Mouse (Mus musculus) heart, postnatal 0 days (tissue): Measurements from ENCODE around the gene Ppp2r5d. TPM values are rescaled to one million over a fixed set of nuclear protein-coding genes. Genes with fewer than 3 reads are reported as not detected.
A peak's percentile ranks its signal among the peaks of the same experiment; 100 is the strongest.

Experiments
- ATAC-seq: fragments of 200-750 bp; cut with Nextera tagmentation; 2 replicates; pipeline ENCODE4 v1.8.0; 2017; ENCODE audit warnings: low read depth, moderate number of reproducible peaks, moderate library complexity; ENCODE audit not compliant: insufficient read depth
- DNase-seq: peaks from one replicate; pipeline ENCODE4 v3.0.0-alpha.2; 2016; ENCODE audit warnings: low spot score
- H3K27ac ChIP-seq: fragments of 300-500 bp; sonication (generic); 2 replicates; pipeline ENCODE4 v1.5.1; 2014; ENCODE audit warnings: low read depth, mild to moderate bottlenecking
- H3K27me3 ChIP-seq: fragments of 300-500 bp; sonication (generic); 2 replicates; pipeline ENCODE4 v1.6.1; 2014; ENCODE audit warnings: low read length, mixed read lengths; ENCODE audit not compliant: control insufficient read depth, insufficient read depth
- H3K36me3 ChIP-seq: fragments of 300-500 bp; sonication (generic); replicated peaks from 2 replicates; pipeline ENCODE4 v1.6.1; 2014; ENCODE audit warnings: low read length, mixed read lengths; ENCODE audit not compliant: control insufficient read depth, insufficient read depth
- H3K4me1 ChIP-seq: fragments of 300-500 bp; sonication (generic); 2 replicates; pipeline ENCODE4 v1.6.1; 2014; ENCODE audit warnings: antibody characterized with exemption; ENCODE audit not compliant: control insufficient read depth, insufficient read depth
- H3K4me2 ChIP-seq: fragments of 300-500 bp; sonication (generic); 2 replicates; pipeline ENCODE4 v1.6.1; 2014; ENCODE audit warnings: low read depth, mild to moderate bottlenecking, low read length, moderate library complexity
- H3K4me3 ChIP-seq: fragments of 300-500 bp; sonication (generic); 2 replicates; pipeline ENCODE4 v1.5.1; 2014; ENCODE audit warnings: low read depth, low read length
- H3K9ac ChIP-seq: fragments of 300-500 bp; sonication (generic); replicated peaks from 2 replicates; pipeline ENCODE4 v1.6.1; 2014; ENCODE audit warnings: low read depth, low read length, mixed read lengths
- H3K9me3 ChIP-seq: fragments of 300-500 bp; sonication (generic); replicated peaks from 2 replicates; pipeline ENCODE4 v1.6.1; 2016; ENCODE audit warnings: low read length; ENCODE audit not compliant: control insufficient read depth
- CTCF ChIP-seq: IDR thresholded peaks from 2 replicates; pipeline ENCODE4 v1.5.1; 2016; ENCODE audit warnings: antibody characterized with exemption, control low read depth, low read depth
- EP300 ChIP-seq: IDR thresholded peaks from 2 replicates; pipeline ENCODE4 v1.6.1; 2016; ENCODE audit warnings: antibody characterized with exemption, low read depth
- WGBS: fragments of 180-500 bp; shearing (Covaris S2); extraction: QIAGEN DNeasy Blood & Tissue Kit; methylation state at CpG from one replicate; pipeline ENCODE4 v1.1.7; 2014; 5-methylcytosine and 5-hydroxymethylcytosine counted together
- polyA plus RNA-seq: library from polyadenylated mRNA; unstranded; fragments of >200 nt; fragmentation: Nextera tagmentation; extraction: Ambion mirVana; gene quantifications from 2 replicates; pipeline ENCODE4 v1.2.1, GENCODE M21; 2015
- total RNA-seq: library from RNA; depleted of rRNA; stranded (reverse); fragments of >200 nt; gene quantifications from 2 replicates; pipeline ENCODE4 v1.2.3, GENCODE M21; 2014; ENCODE audit warnings: low replicate concordance

Ppp2r5d gene
- total and polyA plus RNA-seq, 2 experiments from 2014 or later = 25.2 to 46.3 TPM

DNA sequence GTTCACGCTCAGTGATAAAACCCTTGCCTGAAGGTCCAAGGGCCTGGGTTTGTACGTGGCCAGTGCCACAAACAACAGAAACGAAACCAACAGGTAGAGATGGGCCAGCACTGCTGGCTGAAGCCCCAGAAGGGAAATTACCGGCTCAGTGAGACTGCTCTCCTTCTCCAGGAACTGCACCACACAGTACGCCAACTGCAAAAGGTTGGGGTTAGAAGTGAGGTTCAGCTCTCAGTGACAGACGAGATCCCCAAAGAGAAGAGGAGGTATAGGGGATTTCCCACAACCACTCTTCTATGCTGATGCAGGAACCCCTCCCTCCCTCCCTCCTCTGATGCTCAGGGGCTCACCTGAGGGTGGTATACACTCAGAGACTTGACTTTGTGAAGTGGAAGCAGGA is 19.0 kb downstream of the Ppp2r5d start:
- WGBS = 85% methylated on average over 6 of the region's 6 CpGs
- no peak for TF ChIP-seq CTCF
- H3K36me3 ChIP-seq = peaks cover 52% of the 10 kb centered on the region

DNA sequence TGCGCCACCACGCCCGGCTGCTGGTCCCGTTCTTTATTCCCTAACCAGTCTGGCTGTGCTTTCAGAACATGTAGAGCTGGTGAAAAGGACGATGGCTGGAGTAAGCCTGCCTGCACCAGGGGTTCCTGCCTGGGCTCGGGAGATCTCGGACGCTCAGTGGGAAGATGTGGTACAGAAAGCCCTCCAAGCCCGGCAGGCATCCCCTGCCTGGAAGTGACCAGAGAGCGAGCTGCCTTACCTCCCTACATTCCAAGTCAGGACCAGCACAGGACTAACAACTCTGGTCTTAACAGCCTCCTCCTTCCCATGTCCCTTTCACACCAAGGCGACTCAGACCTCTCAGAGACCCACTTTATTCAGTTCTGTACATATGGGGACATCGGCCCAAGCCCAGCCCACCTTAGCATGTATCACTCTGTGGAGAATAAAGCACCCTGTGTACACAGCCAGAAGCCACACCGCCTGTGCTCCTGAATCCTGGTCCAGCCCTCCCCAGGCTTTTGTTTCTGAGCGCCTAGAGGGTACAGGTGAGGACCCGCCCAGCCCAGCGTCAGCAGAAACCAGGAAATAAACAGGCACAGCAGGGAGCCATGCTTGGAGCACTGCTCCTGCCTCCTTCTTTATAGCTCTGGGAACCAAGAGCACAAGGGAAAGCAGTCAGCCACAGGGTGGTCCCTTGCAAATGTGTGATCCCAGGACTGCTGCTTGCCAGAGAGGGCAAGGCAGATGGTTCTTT is 22.1 kb downstream of the Ppp2r5d start:
- TF ChIP-seq CTCF (no peak), EP300 (no peak)
- Histone ChIP-seq H3K4me2 (no peak overlapping the region), H3K9me3 (no peaks in the 10 kb centered on the region), H3K27me3 (no peaks in the 10 kb centered on the region), H3K36me3 (peaks cover 49% of the 10 kb centered on the region), H3K4me1 (peaks cover 14% of the 10 kb centered on the region), H3K27ac (no peak overlapping the region), H3K4me3 (no peak overlapping the region), H3K9ac (no peak overlapping the region)
- WGBS = 87% methylated on average over 16 of the region's 16 CpGs
- ATAC-seq (no peak), DNase-seq (no peak)

More for the DNA sequence above, 19.0 kb downstream of the Ppp2r5d start:
- no peak for DNase-seq
- no peak overlapping the region for H3K27ac ChIP-seq
- no peak for ATAC-seq
- no peak overlapping the region for H3K4me3 ChIP-seq
- H3K27me3 ChIP-seq = no peaks in the 10 kb centered on the region
- H3K4me1 ChIP-seq = no peaks in the 10 kb centered on the region
- H3K9me3 ChIP-seq = no peaks in the 10 kb centered on the region
- H3K4me2 ChIP-seq = no peak overlapping the region
- H3K9ac ChIP-seq = no peak overlapping the region

DNA sequence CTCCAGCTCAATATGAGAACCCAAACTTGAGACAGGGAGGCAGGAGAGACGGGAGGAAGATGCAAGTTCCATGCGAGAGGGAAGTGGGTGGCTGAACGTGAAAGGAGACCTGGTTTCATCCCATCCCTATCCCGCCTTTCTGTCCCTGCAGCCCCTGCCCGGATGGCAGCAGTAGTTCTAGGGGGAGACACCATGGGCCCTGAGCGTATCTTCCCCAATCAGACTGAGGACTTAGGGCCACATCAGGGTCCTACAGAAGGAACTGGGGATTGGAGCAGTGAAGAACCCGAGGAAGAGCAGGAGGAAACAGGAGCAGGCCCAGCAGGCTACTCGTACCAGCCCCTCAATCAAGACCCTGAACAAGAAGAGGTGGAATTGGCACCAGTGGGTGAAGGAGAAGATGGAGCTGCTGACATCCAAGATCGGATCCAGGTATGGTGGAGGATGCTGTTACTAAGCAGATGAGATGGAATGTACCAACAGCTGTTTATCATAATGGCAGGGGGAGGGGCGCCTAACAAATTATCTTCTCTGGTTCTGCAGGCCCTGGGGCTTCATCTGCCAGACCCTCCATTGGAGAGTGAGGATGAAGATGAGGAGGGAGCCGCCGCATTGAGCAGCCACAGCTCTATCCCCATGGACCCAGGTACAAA is 23.3 kb downstream of the Ppp2r5d start:
- Histone ChIP-seq H3K36me3 (peaks cover 49% of the 10 kb centered on the region), H3K27me3 (no peaks in the 10 kb centered on the region), H3K4me1 (peaks cover 14% of the 10 kb centered on the region), H3K9me3 (no peaks in the 10 kb centered on the region), H3K4me2 (peak overlapping the region; percentile 95), H3K27ac (0 out of 2 replicates have a peak overlapping the region, but pooled peaks have one; percentile 47), H3K4me3 (peak overlapping the region; percentile 92), H3K9ac (peak overlapping the region; percentile 67)
- 22% methylated on average over 12 of the region's 12 CpGs for WGBS
- no peak for ATAC-seq
- TF ChIP-seq CTCF (no peak), EP300 (no peak)
- no peak for DNase-seq

DNA sequence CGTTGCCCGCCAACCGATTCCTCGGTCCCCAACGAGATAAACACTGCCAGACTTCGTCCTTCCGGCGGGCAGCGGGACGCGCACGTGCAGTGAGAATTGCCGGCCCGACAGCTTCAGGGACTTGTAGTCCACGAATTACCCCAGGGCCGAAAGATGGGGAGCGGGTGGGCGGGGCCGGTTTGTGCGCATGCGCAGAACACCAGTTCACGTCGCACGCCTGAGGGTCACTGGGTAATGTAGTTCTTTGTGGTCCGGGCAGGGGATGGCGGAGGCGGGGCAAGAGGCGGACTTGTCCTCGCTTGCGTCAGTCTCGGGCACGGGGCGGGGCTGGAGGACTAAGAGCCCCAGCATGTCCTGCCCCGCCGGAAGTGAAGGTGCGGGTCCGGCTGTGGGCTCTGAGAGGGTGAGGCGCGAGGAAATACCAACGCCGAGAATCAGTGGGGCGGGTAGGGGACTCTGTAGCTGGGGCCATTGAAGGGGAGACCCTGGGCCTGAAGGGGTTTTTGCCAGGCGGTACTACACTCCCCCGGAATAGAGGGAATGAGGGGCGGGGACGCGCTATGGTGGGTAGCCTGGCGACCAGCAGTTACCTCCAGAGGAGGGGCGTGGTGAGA is 24.0 kb downstream of the Ppp2r5d start, which contains the start of gene Klhdc3:
TSS of gene Klhdc3 (minus strand) at position 155 of the 614 bp plus-strand sequence.
- ATAC-seq (peak; percentile 96), DNase-seq (peak; percentile 99)
- H3K36me3 ChIP-seq = peaks cover 49% of the 10 kb centered on the region
- WGBS = under 1% methylated on average over 49 of the region's 49 CpGs
- peak; percentile 55; the same call in 1 of the 2 replicates for TF ChIP-seq EP300
- TF ChIP-seq CTCF = no peak
- peaks cover 14% of the 10 kb centered on the region for H3K4me1 ChIP-seq
- H3K9me3 ChIP-seq = no peaks in the 10 kb centered on the region
- H3K9ac ChIP-seq = peak within 1 kb of the TSS; percentile 69
- H3K27me3 ChIP-seq = no peaks in the 10 kb centered on the region
- H3K4me2 ChIP-seq = peak within 1 kb of the TSS; percentile 95
- H3K27ac ChIP-seq = peak within 1 kb of the TSS; percentile 87
- H3K4me3 ChIP-seq = peak within 1 kb of the TSS; percentile 92

DNA sequence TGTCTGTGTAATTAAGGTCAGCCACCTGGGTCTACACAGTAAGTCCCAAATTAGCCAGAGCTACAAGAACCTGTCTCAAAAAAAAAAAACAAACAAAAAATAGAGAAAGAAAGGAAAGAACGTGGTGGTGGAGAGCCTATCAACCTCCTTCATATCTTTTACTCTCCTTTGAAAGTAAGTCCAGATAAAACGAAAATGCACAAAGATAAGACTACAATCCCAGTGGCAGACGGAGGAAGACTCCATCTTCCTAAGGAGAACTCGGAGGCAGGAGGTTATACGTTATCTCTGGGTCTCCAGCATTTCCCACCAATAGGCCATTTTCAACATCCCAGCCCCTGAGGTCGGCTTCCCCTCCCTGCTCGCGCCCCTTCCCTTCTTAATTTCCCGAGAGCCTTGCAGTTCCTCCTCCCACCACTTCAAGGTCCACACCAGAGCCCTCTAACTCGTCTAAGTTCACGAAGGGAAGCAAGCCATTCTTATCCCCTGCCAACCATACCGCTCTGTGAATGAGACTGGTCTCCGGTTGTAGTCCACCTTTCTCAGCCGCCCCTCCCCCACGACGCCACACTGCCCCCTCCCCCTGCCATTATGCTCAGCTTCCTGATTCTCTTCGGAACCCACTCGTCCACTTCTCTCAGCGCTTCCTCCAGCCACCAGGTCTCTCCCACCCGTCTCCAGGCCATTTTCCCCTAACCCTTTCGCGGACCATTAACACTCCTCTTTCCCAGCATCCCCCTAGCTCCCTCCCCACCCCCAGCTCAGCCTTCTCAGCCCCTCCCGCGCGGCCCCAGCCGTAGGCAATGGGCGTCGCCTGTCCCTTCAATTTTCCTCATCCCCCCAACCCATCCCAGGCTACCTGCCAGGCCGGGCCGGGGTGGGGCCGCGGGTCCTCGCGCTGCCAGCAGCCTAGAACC is 24.8 kb downstream of the Ppp2r5d start:
- peak; percentile 18; the same call in 1 of the 2 replicates for TF ChIP-seq CTCF
- TF ChIP-seq EP300 = no peak
- WGBS = 1% methylated on average over 34 of the region's 34 CpGs
- H3K4me3 ChIP-seq = peak overlapping the region; percentile 92
- peaks cover 14% of the 10 kb centered on the region for H3K4me1 ChIP-seq
- peak overlapping the region; percentile 87 for H3K27ac ChIP-seq
- no peaks in the 10 kb centered on the region for H3K27me3 ChIP-seq
- H3K36me3 ChIP-seq = peaks cover 49% of the 10 kb centered on the region
- no peaks in the 10 kb centered on the region for H3K9me3 ChIP-seq
- ATAC-seq = peak; percentile 6
- peak overlapping the region; percentile 69 for H3K9ac ChIP-seq
- H3K4me2 ChIP-seq = peak overlapping the region; percentile 95
- DNase-seq = peak; percentile 63
